Mouse (Mus musculus) urinary bladder, adult 2 months (tissue): ENCODE measurements around the gene BC051665. TPM values are rescaled to one million over a fixed set of nuclear protein-coding genes. Genes with fewer than 3 reads are reported as not detected.

Experiments
- DNase-seq: peaks from one replicate; pipeline ENCODE4 v3.0.0; 2022; ENCODE audit warnings: low spot score
- polyA plus RNA-seq: library from polyadenylated mRNA; depleted of rRNA; stranded (reverse); fragments of >200 nt; gene quantifications from 2 replicates; pipeline ENCODE4 v1.2.3, GENCODE M21; 2012; rRNA removed

Gene BC051665
- polyA plus RNA-seq, 1 experiment: not detected

- no peak for DNase-seq
These were observed 42.6 kb downstream of the BC051665 start for GRCm38 (mm10) chr13:60743381-60744077.

GRCm38 (mm10) chr13:60742611-60743010, 43.6 kb downstream of the BC051665 start:
- no peak for DNase-seq

GRCm38 (mm10) chr13:60740248-60740647, 45.9 kb downstream of the BC051665 start:
- DNase-seq: no peak

GRCm38 (mm10) chr13:60738429-60738828, 47.7 kb downstream of the BC051665 start:
- DNase-seq: no peak

- no peak for DNase-seq
These were observed 48.4 kb downstream of the BC051665 start for GRCm38 (mm10) chr13:60737632-60738324.

GRCm38 (mm10) chr13:60736421-60737105, 49.6 kb downstream of the BC051665 start:
- no peak for DNase-seq

GRCm38 (mm10) chr13:60735306-60735705, 50.9 kb downstream of the BC051665 start:
- no peak for DNase-seq

Other genes with a start within 250 kb of the BC051665 start
- 34.8 and 37.7 TPM in 2 replicates for gene Dapk1, start 184.4 kb downstream of the BC051665 start, polyA plus RNA-seq
- 0.25 TPM in 1 of 2 replicates, not detected in the other for gene Ctsll3, start 16.5 kb upstream of the BC051665 start, polyA plus RNA-seq
- 0.32 TPM in 2 replicates for gene 4930486L24Rik, start 78.1 kb upstream of the BC051665 start, polyA plus RNA-seq
- gene Gm49392, start 110.5 kb upstream of the BC051665 start, polyA plus RNA-seq: 0.27 and 0.32 TPM in 2 replicates
- gene Ctla2b, start 111.1 kb upstream of the BC051665 start, polyA plus RNA-seq: 4.5 and 7.3 TPM in 2 replicates
- not detected in 2 replicates for gene Tpbpb, start 118.5 kb upstream of the BC051665 start, polyA plus RNA-seq
- not detected in 2 replicates for gene Gm49393, start 149.2 kb upstream of the BC051665 start, polyA plus RNA-seq
- gene Gm49391, start 150.2 kb upstream of the BC051665 start, polyA plus RNA-seq: 6.3 and 7.0 TPM in 2 replicates
- gene Ctla2a, start 150.3 kb upstream of the BC051665 start, polyA plus RNA-seq: 25.8 and 35.2 TPM in 2 replicates
- gene Tpbpa, start 155.6 kb upstream of the BC051665 start, polyA plus RNA-seq: 0.04 and 0.11 TPM in 2 replicates
- not detected in 2 replicates for gene Ctsj, start 219.6 kb upstream of the BC051665 start, polyA plus RNA-seq